Mouse (Mus musculus) midbrain, embryonic 11.5 days (tissue): Measurements from ENCODE around the gene Slc17a2. TPM values are rescaled to one million over a fixed set of nuclear protein-coding genes. Genes with fewer than 3 reads are reported as not detected.

Source experiments
- ATAC-seq: fragments of 200-750 bp; cut with Nextera tagmentation; 2 replicates; pipeline ENCODE4 v1.8.0; 2017; ENCODE audit warnings: moderate TSS enrichment, moderate library complexity; ENCODE audit not compliant: low FRiP score
- DNase-seq: peaks from one replicate; pipeline ENCODE4 v3.0.0; 2015; ENCODE audit warnings: low spot score; ENCODE audit errors: missing footprints
- H3K27ac ChIP-seq: fragments of 300-500 bp; sonication (generic); 2 replicates; pipeline ENCODE4 v1.5.1; 2014; ENCODE audit warnings: low read depth, low read length
- H3K27me3 ChIP-seq: fragments of 300-500 bp; sonication (generic); 2 replicates; pipeline ENCODE4 v1.6.1; 2014; ENCODE audit warnings: mild to moderate bottlenecking, low read length, moderate library complexity, mixed read lengths; ENCODE audit not compliant: control insufficient read depth, insufficient read depth
- H3K36me3 ChIP-seq: fragments of 300-500 bp; sonication (generic); 2 replicates; pipeline ENCODE4 v1.6.1; 2014; ENCODE audit warnings: mild to moderate bottlenecking, low read length, moderate library complexity, mixed read lengths; ENCODE audit not compliant: control insufficient read depth, insufficient read depth
- H3K4me1 ChIP-seq: fragments of 300-500 bp; sonication (generic); 2 replicates; pipeline ENCODE4 v1.6.1; 2014; ENCODE audit warnings: low read length; ENCODE audit not compliant: control insufficient read depth, insufficient read depth
- H3K4me2 ChIP-seq: fragments of 300-500 bp; sonication (generic); 2 replicates; pipeline ENCODE4 v1.6.1; 2014; ENCODE audit warnings: mild to moderate bottlenecking, moderate library complexity
- H3K4me3 ChIP-seq: fragments of 300-500 bp; sonication (generic); 2 replicates; pipeline ENCODE4 v1.5.1; 2014; ENCODE audit warnings: low read depth, low read length
- H3K9ac ChIP-seq: fragments of 300-500 bp; sonication (generic); 2 replicates; pipeline ENCODE4 v1.6.1; 2014; ENCODE audit warnings: low read length
- H3K9me3 ChIP-seq: fragments of 300-500 bp; sonication (generic); 2 replicates; pipeline ENCODE4 v1.6.1; 2016; ENCODE audit warnings: low read length; ENCODE audit not compliant: control insufficient read depth
- WGBS: fragments of 180-500 bp; shearing (Covaris S2); extraction: QIAGEN DNeasy Blood & Tissue Kit; methylation state at CpG from one replicate; pipeline ENCODE4 v1.1.7; 2014; 5-methylcytosine and 5-hydroxymethylcytosine counted together
- polyA plus RNA-seq: library from polyadenylated mRNA; unstranded; fragments of >200 nt; fragmentation: Nextera tagmentation; extraction: Ambion mirVana; gene quantifications from 2 replicates; pipeline ENCODE4 v1.2.1, GENCODE M21; 2014

Slc17a2 gene
- polyA plus RNA-seq, 1 experiment from 2014 or later, result not detected

- Histone ChIP-seq H3K4me3 (no peak overlapping the region), H3K36me3 (no peaks in the 10 kb centered on the region), H3K4me1 (no peaks in the 10 kb centered on the region), H3K9me3 (no peaks in the 10 kb centered on the region), H3K27me3 (no peaks in the 10 kb centered on the region), H3K4me2 (no peak overlapping the region), H3K9ac (no peak overlapping the region), H3K27ac (no peak overlapping the region)
- WGBS, result 83% methylated on average over 9 of the region's 9 CpGs
- DNase-seq (no peak), ATAC-seq (no peak)
These were observed 59.4 kb downstream of the Slc17a2 start for GRCm38 (mm10) chr13:23866086-23866710.

GRCm38 (mm10) chr13:23867000-23867399 lies 60.2 kb downstream of the Slc17a2 start:
- no peak overlapping the region for H3K27ac ChIP-seq
- H3K9me3 ChIP-seq, result no peaks in the 10 kb centered on the region
- no peaks in the 10 kb centered on the region for H3K4me1 ChIP-seq
- H3K27me3 ChIP-seq, result no peaks in the 10 kb centered on the region
- no peak for DNase-seq
- no peak overlapping the region for H3K9ac ChIP-seq
- H3K4me3 ChIP-seq, result no peak overlapping the region
- H3K4me2 ChIP-seq, result no peak overlapping the region
- H3K36me3 ChIP-seq, result no peaks in the 10 kb centered on the region
- ATAC-seq, result no peak
- WGBS, result 92% methylated on average over 6 of the region's 6 CpGs

- Histone ChIP-seq H3K4me2 (no peak within 1 kb of the TSS), H3K27me3 (no peaks in the 10 kb centered on the region), H3K9ac (no peak within 1 kb of the TSS), H3K4me1 (no peaks in the 10 kb centered on the region), H3K9me3 (no peaks in the 10 kb centered on the region), H3K27ac (no peak within 1 kb of the TSS), H3K4me3 (no peak within 1 kb of the TSS), H3K36me3 (no peaks in the 10 kb centered on the region)
- 90% methylated on average over 7 of the region's 7 CpGs for WGBS
- DNase-seq, result no peak
- no peak for ATAC-seq
These were observed 60.6 kb downstream of the Slc17a2 start, which contains the start of gene Slc17a1 for GRCm38 (mm10) chr13:23867405-23867804. TSS of gene Slc17a1 (plus strand) at chr13:23867750.

- WGBS, result 92% methylated on average over 8 of the region's 8 CpGs
- ATAC-seq, result no peak
- no peaks in the 10 kb centered on the region for H3K9me3 ChIP-seq
- no peaks in the 10 kb centered on the region for H3K36me3 ChIP-seq
- H3K27me3 ChIP-seq, result no peaks in the 10 kb centered on the region
- no peak overlapping the region for H3K27ac ChIP-seq
- DNase-seq, result no peak
- H3K4me3 ChIP-seq, result no peak overlapping the region
- no peaks in the 10 kb centered on the region for H3K4me1 ChIP-seq
- H3K9ac ChIP-seq, result no peak overlapping the region
- H3K4me2 ChIP-seq, result no peak overlapping the region
These were observed 62.2 kb downstream of the Slc17a2 start for GRCm38 (mm10) chr13:23868790-23869533.

- Histone ChIP-seq H3K9me3 (no peaks in the 10 kb centered on the region), H3K4me3 (no peak overlapping the region), H3K9ac (no peak overlapping the region), H3K27ac (no peak overlapping the region), H3K27me3 (no peaks in the 10 kb centered on the region), H3K4me1 (no peaks in the 10 kb centered on the region), H3K36me3 (no peaks in the 10 kb centered on the region), H3K4me2 (no peak overlapping the region)
- ATAC-seq, result no peak
- WGBS, result 79% methylated on average over 3 of the region's 3 CpGs
- no peak for DNase-seq
These were observed 63.2 kb downstream of the Slc17a2 start for GRCm38 (mm10) chr13:23869996-23870395.

- no peaks in the 10 kb centered on the region for H3K4me1 ChIP-seq
- no peaks in the 10 kb centered on the region for H3K27me3 ChIP-seq
- no peaks in the 10 kb centered on the region for H3K9me3 ChIP-seq
- WGBS, result 86% methylated on average over 5 of the region's 5 CpGs
- H3K36me3 ChIP-seq, result no peaks in the 10 kb centered on the region
- H3K4me2 ChIP-seq, result no peak overlapping the region
- no peak overlapping the region for H3K27ac ChIP-seq
- no peak for DNase-seq
- no peak overlapping the region for H3K4me3 ChIP-seq
- H3K9ac ChIP-seq, result no peak overlapping the region
- ATAC-seq, result no peak
These were observed 66.3 kb downstream of the Slc17a2 start for GRCm38 (mm10) chr13:23873141-23873540.

Other genes starting within 250 kb of the Slc17a2 start
- gene Hist1h3e, start 244.6 kb upstream of the Slc17a2 start, polyA plus RNA-seq, result 7.2 and 7.4 TPM in 2 replicates
- gene Hist1h2ae, start 235.8 kb upstream of the Slc17a2 start, polyA plus RNA-seq, result 69.8 and 76.3 TPM in 2 replicates
- gene Hist1h2bg, start 235.6 kb upstream of the Slc17a2 start, polyA plus RNA-seq, result 3.9 and 6.2 TPM in 2 replicates
- 2.6 and 4.9 TPM in 2 replicates for gene Hist1h2bf, start 232.8 kb upstream of the Slc17a2 start, polyA plus RNA-seq
- 1.9 and 2.2 TPM in 2 replicates for gene Hist1h2ad, start 232.6 kb upstream of the Slc17a2 start, polyA plus RNA-seq
- 7.4 and 9.8 TPM in 2 replicates for gene Hist1h3d, start 231.2 kb upstream of the Slc17a2 start, polyA plus RNA-seq
- 99.4 and 124 TPM in 2 replicates for gene Hist1h4d, start 225.4 kb upstream of the Slc17a2 start, polyA plus RNA-seq
- gene Hist1h2be, start 185.9 kb upstream of the Slc17a2 start, polyA plus RNA-seq, result 1.6 and 1.7 TPM in 2 replicates
- 24.8 and 28.9 TPM in 2 replicates for gene Hist1h1e, start 184.4 kb upstream of the Slc17a2 start, polyA plus RNA-seq
- gene Hist1h2ac, start 123.0 kb upstream of the Slc17a2 start, polyA plus RNA-seq, result 0.83 and 1.1 TPM in 2 replicates
- 25.3 and 25.7 TPM in 2 replicates for gene Hist1h2bc, start 122.8 kb upstream of the Slc17a2 start, polyA plus RNA-seq
- gene Hist1h1t, start 111.2 kb upstream of the Slc17a2 start, polyA plus RNA-seq, result not detected in 2 replicates
- 5.3 and 6.4 TPM in 2 replicates for gene Hist1h4c, start 108.5 kb upstream of the Slc17a2 start, polyA plus RNA-seq
- 2.7 and 3.3 TPM in 2 replicates for gene Hfe, start 96.1 kb upstream of the Slc17a2 start, polyA plus RNA-seq
- 13.5 and 14.0 TPM in 2 replicates for gene Hist1h1c, start 68.2 kb upstream of the Slc17a2 start, polyA plus RNA-seq
- gene Hist1h3c, start 61.4 kb upstream of the Slc17a2 start, polyA plus RNA-seq, result 8.6 and 9.2 TPM in 2 replicates
- 2.1 and 2.4 TPM in 2 replicates for gene Hist1h2bb, start 60.3 kb upstream of the Slc17a2 start, polyA plus RNA-seq
- 42.8 and 57.5 TPM in 2 replicates for gene Hist1h2ab, start 55.9 kb upstream of the Slc17a2 start, polyA plus RNA-seq
- gene Hist1h3b, start 54.7 kb upstream of the Slc17a2 start, polyA plus RNA-seq, result 7.5 and 13.2 TPM in 2 replicates
- gene Hist1h4b, start 50.0 kb upstream of the Slc17a2 start, polyA plus RNA-seq, result 3.9 and 5.5 TPM in 2 replicates
- gene Hist1h4a, start 45.8 kb upstream of the Slc17a2 start, polyA plus RNA-seq, result 0.49 and 0.55 TPM in 2 replicates
- gene Hist1h3a, start 44.6 kb upstream of the Slc17a2 start, polyA plus RNA-seq, result 3.0 and 5.1 TPM in 2 replicates
- gene Hist1h1a, start 43.3 kb upstream of the Slc17a2 start, polyA plus RNA-seq, result 3.5 and 3.7 TPM in 2 replicates
- not detected in 2 replicates for gene Trim38, start 37.1 kb upstream of the Slc17a2 start, polyA plus RNA-seq
- gene Slc17a3, start 32.4 kb downstream of the Slc17a2 start, polyA plus RNA-seq, result not detected in 2 replicates
- gene Slc17a1, start 60.8 kb downstream of the Slc17a2 start, polyA plus RNA-seq, result 0.08 TPM in 1 of 2 replicates, not detected in the other
- not detected in 2 replicates for gene Slc17a4, start 108.0 kb downstream of the Slc17a2 start, polyA plus RNA-seq
- gene Hist1h2ba, start 127.2 kb downstream of the Slc17a2 start, polyA plus RNA-seq, result not detected in 2 replicates
- gene Hist1h2aa, start 127.5 kb downstream of the Slc17a2 start, polyA plus RNA-seq, result not detected in 2 replicates
- 0.56 TPM in 1 of 2 replicates, not detected in the other for gene Scgn, start 184.2 kb downstream of the Slc17a2 start, polyA plus RNA-seq